Mouse (Mus musculus): ENCODE measurements around the gene Sorbs2. TPM values are rescaled to one million over a fixed set of nuclear protein-coding genes. Genes with fewer than 3 reads are reported as not detected.

Sorbs2 gene
- polyA plus RNA-seq, 1 experiment from 2014 or later = 13.3 TPM

DNA sequence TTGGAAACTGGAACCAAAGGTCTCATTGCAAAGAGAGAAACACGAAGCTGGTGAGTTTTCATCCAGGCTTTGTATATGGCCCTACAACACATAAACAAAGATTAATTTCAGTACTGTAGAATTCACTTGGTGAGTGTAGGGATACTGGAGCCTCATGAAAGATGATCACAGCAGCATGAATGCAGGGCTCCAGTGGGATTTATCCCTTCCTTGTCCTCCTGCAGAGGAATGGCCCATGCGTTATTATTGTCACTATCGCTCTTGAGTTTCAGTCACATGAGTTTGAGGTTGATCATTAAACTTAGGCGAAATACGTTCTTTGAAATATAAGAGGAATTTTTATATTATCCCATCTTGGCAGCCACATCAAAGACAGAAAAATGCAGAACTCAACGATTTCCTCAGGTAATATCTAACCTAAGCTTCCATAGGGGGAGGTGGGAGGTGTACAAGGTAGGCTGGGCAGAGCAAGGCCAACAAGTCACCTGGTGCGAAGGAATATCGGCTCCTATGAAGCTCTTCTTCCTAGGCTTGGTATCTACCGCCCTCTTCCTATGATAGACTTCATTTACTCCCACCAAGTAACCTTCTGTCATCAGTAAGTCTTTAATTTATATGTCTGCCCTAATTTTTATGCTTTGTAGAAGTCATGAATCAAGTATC is 76.9 kb downstream of the Sorbs2 start:
- ATAC-seq (no peak), DNase-seq (no peak)
- H3K27me3 ChIP-seq (ENCODE audit: insufficient read depth, low read length) = no peaks in the 10 kb centered on the region
- 79% methylated on average over 9 of the region's 9 CpGs for WGBS (ENCODE audit: insufficient replicate concordance)
- TF ChIP-seq EP300 (IDR thresholded peaks at IDR 0.05; ENCODE audit: low read depth) (no peak), CTCF (IDR thresholded peaks at IDR 0.05; ENCODE audit: low read depth) (no peak)
- no peak overlapping the region for H3K27ac ChIP-seq (ENCODE audit: low read depth)
- no peak overlapping the region for H3K4me3 ChIP-seq (ENCODE audit: low read depth, low read length)
- H3K9ac ChIP-seq (replicated peaks) = no peak overlapping the region
- no peak overlapping the region for H3K4me2 ChIP-seq (ENCODE audit: low read depth, low read length)
- H3K36me3 ChIP-seq (replicated peaks; ENCODE audit: insufficient read depth, low read length) = no peaks in the 10 kb centered on the region
- no peaks in the 10 kb centered on the region for H3K9me3 ChIP-seq (ENCODE audit: low read length)
- H3K4me1 ChIP-seq (ENCODE audit: insufficient read depth) = no peaks in the 10 kb centered on the region

DNA sequence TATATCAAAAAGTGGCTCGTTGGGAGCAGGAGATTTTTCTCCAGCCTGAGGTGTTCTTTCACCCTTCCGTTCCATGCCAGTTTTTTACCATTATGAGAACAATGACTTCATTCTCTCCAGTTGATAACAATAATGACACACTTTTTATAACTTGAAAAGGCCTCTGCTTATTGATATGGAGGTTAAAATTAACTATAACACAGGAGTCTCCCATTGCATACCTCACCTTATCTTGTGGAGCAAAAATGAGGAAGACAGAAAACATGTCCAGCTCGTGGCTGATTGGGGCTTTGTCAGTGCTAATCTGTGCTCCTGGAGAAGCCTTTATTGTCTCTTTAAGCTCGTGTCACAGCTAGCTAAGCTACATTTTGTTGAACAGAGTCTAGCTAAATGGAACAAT is 77.6 kb downstream of the Sorbs2 start:
- no peak for DNase-seq
- H3K36me3 ChIP-seq (replicated peaks; ENCODE audit: insufficient read depth, low read length) = no peaks in the 10 kb centered on the region
- 50% methylated on average over 4 of the region's 4 CpGs for WGBS (ENCODE audit: insufficient replicate concordance)
- H3K4me2 ChIP-seq (ENCODE audit: low read depth, low read length) = no peak overlapping the region
- no peaks in the 10 kb centered on the region for H3K4me1 ChIP-seq (ENCODE audit: insufficient read depth)
- no peak overlapping the region for H3K27ac ChIP-seq (ENCODE audit: low read depth)
- TF ChIP-seq EP300 (IDR thresholded peaks at IDR 0.05; ENCODE audit: low read depth) (no peak), CTCF (IDR thresholded peaks at IDR 0.05; ENCODE audit: low read depth) (no peak)
- H3K9me3 ChIP-seq (ENCODE audit: low read length) = no peaks in the 10 kb centered on the region
- H3K9ac ChIP-seq (replicated peaks) = no peak overlapping the region
- H3K4me3 ChIP-seq (ENCODE audit: low read depth, low read length) = no peak overlapping the region
- no peak for ATAC-seq
- no peaks in the 10 kb centered on the region for H3K27me3 ChIP-seq (ENCODE audit: insufficient read depth, low read length)

DNA sequence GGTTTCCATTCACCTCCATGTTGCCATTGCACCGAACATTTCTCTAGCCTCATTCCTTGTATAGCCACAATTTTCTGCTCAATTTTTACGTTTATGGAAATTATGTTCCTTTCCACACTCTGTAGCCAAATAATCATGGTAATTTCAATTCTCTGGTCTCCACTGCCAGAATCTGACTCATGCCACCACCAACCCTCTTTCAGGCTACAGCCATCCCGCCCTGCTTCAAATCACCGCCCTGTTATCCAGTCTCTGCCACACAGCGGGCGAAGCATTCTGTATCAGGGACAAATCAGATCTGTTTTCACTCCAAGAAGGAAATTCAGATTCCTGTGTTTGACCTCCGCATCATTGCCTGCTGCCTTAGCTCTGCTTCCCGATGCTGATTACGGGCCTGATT is 79.4 kb downstream of the Sorbs2 start:
- no peak for ATAC-seq
- no peak for DNase-seq
- H3K9me3 ChIP-seq (ENCODE audit: low read length) = no peaks in the 10 kb centered on the region
- 80% methylated on average over 9 of the region's 9 CpGs for WGBS (ENCODE audit: insufficient replicate concordance)
- H3K4me1 ChIP-seq (ENCODE audit: insufficient read depth) = no peaks in the 10 kb centered on the region
- no peak overlapping the region for H3K4me3 ChIP-seq (ENCODE audit: low read depth, low read length)
- no peaks in the 10 kb centered on the region for H3K27me3 ChIP-seq (ENCODE audit: insufficient read depth, low read length)
- H3K27ac ChIP-seq (ENCODE audit: low read depth) = no peak overlapping the region
- no peaks in the 10 kb centered on the region for H3K36me3 ChIP-seq (replicated peaks; ENCODE audit: insufficient read depth, low read length)
- TF ChIP-seq EP300 (IDR thresholded peaks at IDR 0.05; ENCODE audit: low read depth) (no peak), CTCF (IDR thresholded peaks at IDR 0.05; ENCODE audit: low read depth) (no peak)
- H3K4me2 ChIP-seq (ENCODE audit: low read depth, low read length) = no peak overlapping the region
- no peak overlapping the region for H3K9ac ChIP-seq (replicated peaks)

DNA sequence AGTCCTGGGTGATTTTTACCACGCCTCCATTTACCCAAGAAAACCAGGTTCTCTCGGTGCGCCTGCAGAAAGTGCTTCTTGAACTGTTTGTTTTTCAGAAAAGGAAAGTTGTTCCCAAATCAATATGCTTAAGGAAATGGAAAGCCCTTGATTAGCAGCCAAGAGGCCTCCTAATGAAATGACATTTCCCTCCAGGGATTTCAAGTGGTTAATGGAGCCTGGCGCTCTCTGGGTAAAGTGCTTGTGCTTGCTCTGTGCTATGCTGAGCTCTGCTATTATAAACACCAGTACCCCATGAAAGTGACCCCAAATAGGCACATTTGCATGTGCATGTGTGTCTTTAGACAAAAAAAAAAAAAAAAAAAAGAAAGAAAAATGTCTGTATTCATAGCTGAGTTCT is 84.3 kb downstream of the Sorbs2 start:
- no peak overlapping the region for H3K4me2 ChIP-seq (ENCODE audit: low read depth, low read length)

DNA sequence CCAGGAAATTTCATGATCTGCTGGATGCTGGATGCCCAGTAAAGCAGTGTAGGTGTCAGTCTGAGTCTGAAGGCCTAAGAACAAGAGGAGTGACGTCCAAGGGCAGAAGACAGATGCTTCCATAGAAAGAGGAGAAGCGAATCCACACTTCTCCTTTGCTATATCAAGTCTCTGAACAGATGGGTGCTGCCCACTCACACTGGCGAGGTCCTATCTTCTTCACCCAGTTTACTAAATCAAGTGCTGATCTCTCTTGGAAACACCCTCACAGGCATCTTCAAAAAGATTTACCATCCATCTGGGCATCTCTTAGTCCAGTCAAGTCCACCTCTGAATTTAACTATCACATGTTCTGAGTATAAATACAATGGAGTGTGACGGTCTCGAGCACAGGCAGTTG is 86.1 kb downstream of the Sorbs2 start:
- H3K4me2 ChIP-seq (ENCODE audit: low read depth, low read length) = no peak overlapping the region
- no peaks in the 10 kb centered on the region for H3K27me3 ChIP-seq (ENCODE audit: insufficient read depth, low read length)
- no peak for DNase-seq
- H3K9ac ChIP-seq (replicated peaks) = no peak overlapping the region
- 0 out of 2 replicates have a peak, but pooled peaks cover 2% of the 10 kb centered on the region for H3K4me1 ChIP-seq (ENCODE audit: insufficient read depth)
- H3K9me3 ChIP-seq (ENCODE audit: low read length) = no peaks in the 10 kb centered on the region
- no peak overlapping the region for H3K4me3 ChIP-seq (ENCODE audit: low read depth, low read length)
- no peak for ATAC-seq
- TF ChIP-seq CTCF (IDR thresholded peaks at IDR 0.05; ENCODE audit: low read depth) (no peak), EP300 (IDR thresholded peaks at IDR 0.05; ENCODE audit: low read depth) (no peak)
- WGBS (ENCODE audit: insufficient replicate concordance) = 71% methylated on average over 5 of the region's 5 CpGs
- H3K27ac ChIP-seq (ENCODE audit: low read depth) = no peak overlapping the region
- no peaks in the 10 kb centered on the region for H3K36me3 ChIP-seq (replicated peaks; ENCODE audit: insufficient read depth, low read length)

More for the DNA sequence above, 84.3 kb downstream of the Sorbs2 start:
- Histone ChIP-seq H3K9me3 (ENCODE audit: low read length) (no peaks in the 10 kb centered on the region), H3K36me3 (replicated peaks; ENCODE audit: insufficient read depth, low read length) (no peaks in the 10 kb centered on the region), H3K27ac (ENCODE audit: low read depth) (no peak overlapping the region), H3K27me3 (ENCODE audit: insufficient read depth, low read length) (no peaks in the 10 kb centered on the region), H3K9ac (replicated peaks) (no peak overlapping the region), H3K4me3 (ENCODE audit: low read depth, low read length) (no peak overlapping the region), H3K4me1 (ENCODE audit: insufficient read depth) (0 out of 2 replicates have a peak, but pooled peaks cover 2% of the 10 kb centered on the region)
- ATAC-seq = no peak
- no peak for DNase-seq
- 81% methylated on average over 4 of the region's 4 CpGs for WGBS (ENCODE audit: insufficient replicate concordance)
- TF ChIP-seq CTCF (IDR thresholded peaks at IDR 0.05; ENCODE audit: low read depth) (no peak), EP300 (IDR thresholded peaks at IDR 0.05; ENCODE audit: low read depth) (no peak)

DNA sequence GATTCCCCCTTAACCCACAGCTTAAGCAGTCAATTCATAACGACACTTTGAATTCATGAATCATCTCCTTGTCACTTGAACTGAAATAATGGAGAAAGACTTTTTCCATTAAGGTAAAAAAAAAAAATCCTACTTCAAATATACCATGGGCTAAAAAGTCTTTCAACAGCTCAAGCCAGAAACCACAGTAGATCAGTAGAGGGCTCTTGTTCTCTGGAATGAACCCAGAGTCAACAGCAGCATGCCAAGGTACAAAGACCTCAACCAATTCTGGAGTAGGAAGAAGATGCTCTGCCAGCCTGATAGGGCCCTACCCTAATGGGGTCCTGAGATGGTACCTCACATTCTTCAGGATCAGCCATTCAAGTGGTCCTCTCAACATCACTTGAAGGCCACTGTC is 88.4 kb downstream of the Sorbs2 start:
- TF ChIP-seq CTCF (IDR thresholded peaks at IDR 0.05; ENCODE audit: low read depth) = 0 out of 2 replicates have a peak, but pooled peaks have one; percentile 22
- TF ChIP-seq EP300 (IDR thresholded peaks at IDR 0.05; ENCODE audit: low read depth) = no peak
- ATAC-seq (no peak), DNase-seq (no peak)
- H3K27ac ChIP-seq (ENCODE audit: low read depth) = no peak overlapping the region
- H3K27me3 ChIP-seq (ENCODE audit: insufficient read depth, low read length) = no peaks in the 10 kb centered on the region
- H3K4me2 ChIP-seq (ENCODE audit: low read depth, low read length) = no peak overlapping the region
- 75% methylated on average over 1 of the region's 1 CpGs for WGBS (ENCODE audit: insufficient replicate concordance)
- no peaks in the 10 kb centered on the region for H3K9me3 ChIP-seq (ENCODE audit: low read length)
- H3K4me1 ChIP-seq (ENCODE audit: insufficient read depth) = 0 out of 2 replicates have a peak, but pooled peaks cover 2% of the 10 kb centered on the region
- H3K4me3 ChIP-seq (ENCODE audit: low read depth, low read length) = no peak overlapping the region
- no peaks in the 10 kb centered on the region for H3K36me3 ChIP-seq (replicated peaks; ENCODE audit: insufficient read depth, low read length)
- no peak overlapping the region for H3K9ac ChIP-seq (replicated peaks)

Measured in liver, postnatal 0 days (tissue).